ENCODE assay signal across 10 mouse cellular contexts in genomic region chr19:59267417-59267963, GRCm38 (mm10). TPM values are rescaled to one million over a fixed set of nuclear protein-coding genes. Genes with fewer than 3 reads are reported as not detected.
DNase-seq lines count a peak whose midpoint lies in the region; ATAC-seq and TF ChIP-seq lines count a peak whose summit lies in the region.
"Had no signal": no experiment of that assay in that cellular context is flagged by ENCODE, and none has a peak within 500 bp of the region (broad histone marks: within the 10 kb centered on the region; RNA-seq: fewer than 3 reads in every experiment).

No protein-coding gene starts in this region.

- no peak for TF ChIP-seq EP300 in heart, postnatal 0 days (IDR thresholded peaks at IDR 0.05; ENCODE audit: low read depth)

- ATAC-seq in heart, postnatal 0 days (ENCODE audit: insufficient read depth, low read depth), result peak; percentile 47
- no peak for ATAC-seq in midbrain, embryonic 15.5 days (replicated peaks)
- ATAC-seq in erythroid progenitor cell, adult 5-6 weeks (replicated peaks; ENCODE audit: low FRiP score, poor library complexity, severe bottlenecking), result no peak

- H3K27me3 ChIP-seq in heart, postnatal 0 days (ENCODE audit: control insufficient read depth, insufficient read depth, low read length), result 0 out of 2 replicates have a peak, but pooled peaks cover 5% of the 10 kb centered on the region
- peaks cover 11% of the 10 kb centered on the region for H3K27me3 ChIP-seq in midbrain, embryonic 15.5 days (replicated peaks)

- peak overlapping the region; percentile 2; the same call in 1 of the 2 replicates for H3K27ac ChIP-seq in heart, postnatal 0 days (ENCODE audit: low read depth)
- H3K27ac ChIP-seq in midbrain, embryonic 15.5 days, result peak overlapping the region; percentile 31

- H3K9me3 ChIP-seq in heart, postnatal 0 days (replicated peaks; ENCODE audit: control insufficient read depth, low read length), result no peaks in the 10 kb centered on the region
- no peaks in the 10 kb centered on the region for H3K9me3 ChIP-seq in midbrain, embryonic 15.5 days

- 14% methylated on average over 5 of the region's 5 CpGs for WGBS in heart, postnatal 0 days
- WGBS in midbrain, embryonic 15.5 days, result 3% methylated on average over 5 of the region's 5 CpGs

- intact Hi-C loops in heart, postnatal 10 days (cut with DNase I), result no loop called here

- TF ChIP-seq CTCF in heart, postnatal 0 days (IDR thresholded peaks at IDR 0.05; ENCODE audit: low read depth), result no peak

- no peaks in the 10 kb centered on the region for H3K36me3 ChIP-seq in heart, postnatal 0 days (replicated peaks; ENCODE audit: control insufficient read depth, insufficient read depth, low read length)
- no peaks in the 10 kb centered on the region for H3K36me3 ChIP-seq in midbrain, embryonic 15.5 days (replicated peaks)

- no peak overlapping the region for H3K4me2 ChIP-seq in heart, postnatal 0 days (ENCODE audit: low read depth, low read length)
- H3K4me2 ChIP-seq in midbrain, embryonic 15.5 days, result peak overlapping the region; percentile 15

- H3K9ac ChIP-seq in heart, postnatal 0 days (replicated peaks; ENCODE audit: low read depth, low read length), result no peak overlapping the region
- H3K9ac ChIP-seq in midbrain, embryonic 15.5 days, result no peak overlapping the region

- peak; percentile 35 for DNase-seq in heart, postnatal 0 days (ENCODE audit: low spot score)
- DNase-seq in heart, adult 18-20 months, result no peak
- DNase-seq in embryo, embryonic 10 days (ENCODE audit: low spot score), result peak; percentile 72
- DNase-seq in heart, postnatal 10 days, result peak; percentile 16 to 18
- DNase-seq in right cerebral cortex, adult 18-20 months, result no peak
- DNase-seq in thymus, postnatal 25 days, result no peak
- DNase-seq: lung, postnatal 10 days had no signal

- no peaks in the 10 kb centered on the region for H3K4me1 ChIP-seq in heart, postnatal 0 days (ENCODE audit: control insufficient read depth, insufficient read depth)
- H3K4me1 ChIP-seq in midbrain, embryonic 15.5 days, result peaks cover 22% of the 10 kb centered on the region

- no peak overlapping the region for H3K4me3 ChIP-seq in heart, postnatal 0 days (ENCODE audit: low read depth, low read length)
- H3K4me3 ChIP-seq in midbrain, embryonic 15.5 days, result no peak overlapping the region

RNA-seq across cellular contexts. Expression of gene Slc18a2, which starts 6.8 kb away (rescaled TPM):
- 1.3 and 1.6 TPM in 2 replicates for total RNA-seq in heart, postnatal 0 days (2014; rRNA removed; ENCODE audit: low replicate concordance)
- polyA plus RNA-seq in heart, postnatal 0 days (2015; fragmentation: Nextera tagmentation; extraction: Ambion mirVana), result 4.5 TPM in 2 replicates
- total RNA-seq in heart, adult 18-20 months (2021), result under 1 TPM; 0.55 to 0.82 TPM
- total RNA-seq in heart, postnatal 10 days (2021), result 1 to 10 TPM; 1.1 to 1.4 TPM
- polyA plus RNA-seq in midbrain, embryonic 15.5 days (2015; fragmentation: Nextera tagmentation; extraction: Ambion mirVana), result 21.8 and 28.3 TPM in 2 replicates
- total RNA-seq in erythroid progenitor cell, adult 5-6 weeks (2015; ENCODE audit: low replicate concordance), result 2.1 and 2.9 TPM in 2 replicates
- total RNA-seq in erythroid progenitor cell, adult 5-6 weeks (2017; ENCODE audit: low replicate concordance), result 0.23 and 1.0 TPM in 2 replicates

RNA-seq across cellular contexts. Expression of gene Kcnk18, which starts 48.5 kb away (rescaled TPM):
- not detected in 2 replicates for total RNA-seq in heart, postnatal 0 days (2014; rRNA removed; ENCODE audit: low replicate concordance)
- not detected in 2 replicates for polyA plus RNA-seq in heart, postnatal 0 days (2015; fragmentation: Nextera tagmentation; extraction: Ambion mirVana)
- not detected for total RNA-seq in heart, adult 18-20 months (2021)
- not detected for total RNA-seq in heart, postnatal 10 days (2021)
- not detected in 2 replicates for polyA plus RNA-seq in midbrain, embryonic 15.5 days (2015; fragmentation: Nextera tagmentation; extraction: Ambion mirVana)
- total RNA-seq in erythroid progenitor cell, adult 5-6 weeks (2015; ENCODE audit: low replicate concordance), result not detected in 2 replicates
- total RNA-seq in erythroid progenitor cell, adult 5-6 weeks (2017; ENCODE audit: low replicate concordance), result not detected in 2 replicates
- total RNA-seq: left cerebral cortex, adult 8-10 months had no signal

RNA-seq across cellular contexts. Expression of gene Rps12-ps3, which starts 54.6 kb away (rescaled TPM):
- 112 and 123 TPM in 2 replicates for total RNA-seq in heart, postnatal 0 days (2014; rRNA removed; ENCODE audit: low replicate concordance)
- polyA plus RNA-seq in heart, postnatal 0 days (2015; fragmentation: Nextera tagmentation; extraction: Ambion mirVana), result 1.4 and 4.0 TPM in 2 replicates
- 100 to 1,000 TPM; 287 to 324 TPM for total RNA-seq in heart, adult 18-20 months (2021)
- total RNA-seq in heart, postnatal 10 days (2021), result 100 to 1,000 TPM; 323 to 397 TPM
- polyA plus RNA-seq in midbrain, embryonic 15.5 days (2015; fragmentation: Nextera tagmentation; extraction: Ambion mirVana), result 7.3 and 8.0 TPM in 2 replicates
- total RNA-seq in erythroid progenitor cell, adult 5-6 weeks (2015; ENCODE audit: low replicate concordance), result 168 and 202 TPM in 2 replicates
- total RNA-seq in erythroid progenitor cell, adult 5-6 weeks (2017; ENCODE audit: low replicate concordance), result 155 and 186 TPM in 2 replicates

Comparison
In these comparisons a context has a peak if more than half of its experiments do, and no peak if none do; other contexts are left out.
1. DNase-seq: peak in heart, postnatal 0 days (single experiment), embryo, embryonic 10 days (single experiment) and heart, postnatal 10 days (2 of 2); none in heart, adult 18-20 months (0 of 2), right cerebral cortex, adult 18-20 months (single experiment) and thymus, postnatal 25 days (single experiment).